Mouse (Mus musculus) retina, postnatal 1 day (tissue): ENCODE results near the gene Usp44.
A peak's percentile ranks its signal among the peaks of the same experiment; 100 is the strongest.

ENCODE experiments used
- DNase-seq: peaks from one replicate; pipeline ENCODE4 v3.0.0-alpha.2; 2012

Gene Usp44

GRCm38 (mm10) chr10:93855126-93855525 is 23.8 kb downstream of the Usp44 start:
- no peak for DNase-seq

GRCm38 (mm10) chr10:93856095-93856494 is 24.7 kb downstream of the Usp44 start:
- DNase-seq = no peak

- no peak for DNase-seq
Observed at GRCm38 (mm10) chr10:93868401-93868800, 37.0 kb downstream of the Usp44 start.

- DNase-seq = no peak
Observed at GRCm38 (mm10) chr10:93868886-93869285, 37.5 kb downstream of the Usp44 start.

DNA sequence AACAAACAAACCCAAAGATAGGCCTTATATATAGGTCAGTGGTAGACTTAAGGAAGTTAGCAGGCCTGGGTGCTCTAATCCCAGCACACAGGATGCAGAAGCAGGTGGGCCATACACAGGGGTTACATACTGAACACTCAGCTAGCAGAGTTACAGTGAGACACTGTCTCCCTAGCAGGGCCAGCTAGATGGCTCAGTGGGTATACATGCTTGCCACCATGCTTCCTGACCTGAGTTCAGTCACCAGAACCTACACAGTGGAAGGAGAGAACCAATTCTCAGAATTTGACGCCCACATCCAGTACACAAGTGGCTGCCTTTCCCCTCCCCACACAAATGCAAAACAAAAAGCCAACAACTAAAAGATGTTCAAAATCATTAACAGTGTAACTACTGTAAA is 45.4 kb downstream of the Usp44 start:
- no peak for DNase-seq

GRCm38 (mm10) chr10:93878732-93879131 is 47.4 kb downstream of the Usp44 start:
- DNase-seq = no peak

DNA sequence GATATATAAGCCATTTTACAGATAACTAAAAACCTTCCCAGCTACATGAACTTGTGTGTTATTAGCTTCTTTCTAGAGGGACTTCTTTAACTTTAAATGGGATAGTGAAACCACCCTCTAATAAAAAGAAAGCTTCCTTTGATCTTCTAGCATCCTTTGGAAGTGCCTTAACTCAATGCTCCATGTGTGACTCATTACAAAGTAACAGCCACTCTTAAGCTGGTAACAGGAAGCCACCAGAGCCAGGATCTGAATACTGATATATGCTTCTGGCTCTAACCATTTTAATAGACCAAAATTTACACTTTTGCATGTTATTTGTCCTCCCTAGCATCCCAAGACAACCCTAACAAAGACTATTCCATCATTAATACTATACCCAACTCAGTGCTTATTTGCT is 50.6 kb downstream of the Usp44 start:
- no peak for DNase-seq

- no peak for DNase-seq
Observed at GRCm38 (mm10) chr10:93882738-93883364, 51.5 kb downstream of the Usp44 start.

- DNase-seq = no peak
Observed at GRCm38 (mm10) chr10:93885839-93886477, 54.6 kb downstream of the Usp44 start.

DNA sequence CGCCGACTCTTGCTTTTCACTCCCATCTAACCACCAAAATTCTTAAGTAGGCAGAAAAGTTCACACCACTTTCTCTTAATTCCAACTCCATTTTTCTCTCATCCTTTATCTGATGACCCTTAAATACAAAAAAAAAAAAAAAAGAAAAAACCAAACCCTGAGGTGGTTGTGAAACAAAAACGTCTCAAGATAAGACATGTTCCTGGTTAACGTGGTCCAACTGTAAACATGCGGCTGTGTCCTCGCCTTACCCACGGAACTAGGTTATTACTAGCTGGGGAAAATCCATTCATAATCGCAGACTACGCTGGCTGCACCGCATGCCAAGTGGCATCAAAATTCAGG is 57.2 kb downstream of the Usp44 start:
- DNase-seq = no peak

GRCm38 (mm10) chr10:93888935-93889578 is 57.7 kb downstream of the Usp44 start:
- no peak for DNase-seq

DNA sequence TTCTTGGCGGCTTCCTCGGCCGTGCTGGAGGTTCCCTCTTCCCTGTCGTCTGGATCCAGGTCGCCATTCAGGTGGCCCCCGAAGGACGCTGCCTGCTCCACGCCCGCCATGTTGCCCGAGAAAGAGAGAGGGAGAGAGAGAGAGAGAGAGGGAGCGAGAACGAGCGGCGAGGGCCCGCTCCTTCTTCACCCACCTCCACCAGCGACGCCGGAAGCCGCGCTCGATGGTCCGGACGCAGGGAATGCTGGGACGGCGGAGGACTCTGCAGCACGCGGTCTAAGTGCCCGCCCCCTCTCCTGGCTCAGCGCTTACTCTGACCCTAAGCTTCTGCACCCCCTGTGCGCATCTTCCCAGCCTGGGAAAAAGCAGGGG is 58.2 kb downstream of the Usp44 start:
- DNase-seq = peak; percentile 96

DNA sequence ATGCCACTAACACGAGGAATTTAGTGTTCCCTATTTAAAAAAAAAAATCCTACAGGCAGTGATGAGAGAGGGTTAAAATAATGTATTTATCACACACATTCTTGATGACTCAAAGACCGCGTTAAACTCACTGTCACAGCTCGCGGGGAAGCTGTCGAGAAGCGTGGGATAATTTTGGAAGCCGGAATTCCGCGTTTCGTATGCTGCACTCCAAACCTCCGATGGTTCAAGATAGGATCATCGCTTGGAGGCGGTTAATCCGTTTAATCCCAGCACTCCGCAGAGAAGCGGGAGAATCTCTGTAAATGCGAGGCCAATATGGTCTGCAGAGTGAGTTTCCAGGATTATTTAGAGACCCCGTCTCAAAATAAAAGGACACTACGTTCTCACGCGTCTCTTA is 58.6 kb downstream of the Usp44 start:
- DNase-seq = no peak

- DNase-seq = no peak
Observed at GRCm38 (mm10) chr10:93890565-93890964, 59.2 kb downstream of the Usp44 start.

DNA sequence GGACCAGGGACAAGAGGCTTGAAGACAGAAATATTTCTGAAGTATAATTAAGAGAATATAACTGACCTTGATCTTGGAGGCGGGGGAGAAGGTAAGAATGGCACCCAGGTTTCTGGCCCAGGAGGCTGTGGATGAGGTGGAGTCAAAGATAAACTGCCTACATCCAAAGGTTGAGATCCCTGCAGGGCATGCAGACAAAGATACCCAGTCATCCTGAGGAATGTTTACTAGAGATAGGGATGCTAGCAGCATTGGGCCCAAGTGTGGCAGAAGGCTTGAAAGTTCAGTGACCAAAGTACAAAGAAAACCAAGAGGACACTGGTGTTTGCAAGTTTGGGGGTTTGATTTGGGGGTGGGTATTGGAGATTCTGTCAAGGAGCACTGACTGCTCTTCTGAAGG is 59.7 kb downstream of the Usp44 start:
- no peak for DNase-seq

GRCm38 (mm10) chr10:93892551-93892950 is 61.2 kb downstream of the Usp44 start:
- no peak for DNase-seq

- DNase-seq = no peak
Observed at GRCm38 (mm10) chr10:93897043-93897646, 65.8 kb downstream of the Usp44 start, which contains the start of gene Metap2. TSS of gene Metap2 (minus strand) at chr10:93897093.

GRCm38 (mm10) chr10:93899303-93899702 is 67.9 kb downstream of the Usp44 start:
- DNase-seq = no peak

DNA sequence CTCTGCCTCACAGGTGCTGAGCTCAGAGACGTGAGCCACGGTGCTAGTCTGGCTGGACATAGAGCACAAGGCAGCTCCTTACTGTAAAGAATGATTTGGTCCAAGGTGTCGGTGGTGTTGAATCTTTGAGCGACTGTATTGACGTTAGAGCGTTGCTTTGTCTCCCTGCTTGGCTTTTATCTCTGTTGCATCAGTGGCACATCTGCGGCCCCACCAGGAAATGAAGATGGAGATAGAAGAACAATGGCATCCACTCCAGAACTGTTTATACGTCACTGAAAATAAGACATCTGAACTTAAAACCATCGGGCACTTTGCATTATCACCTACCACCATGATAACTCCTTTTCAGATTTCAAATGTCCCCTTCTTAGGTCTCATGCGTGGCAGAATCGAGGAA is 68.6 kb downstream of the Usp44 start:
- no peak for DNase-seq

GRCm38 (mm10) chr10:93907376-93907775 is 76.0 kb downstream of the Usp44 start:
- no peak for DNase-seq
